Mouse (Mus musculus) heart, postnatal 0 days (tissue): Measurements from ENCODE around the gene Gm28041. TPM values are rescaled to one million over a fixed set of nuclear protein-coding genes. Genes with fewer than 3 reads are reported as not detected.
A peak's percentile ranks its signal among the peaks of the same experiment; 100 is the strongest.
"Not testable (repeated sequence)": the region's sequence is repeated elsewhere in the genome, so short reads cannot be mapped to it uniquely, and the experiment has no call there.

Experiments
- ATAC-seq: fragments of 200-750 bp; cut with Nextera tagmentation; 2 replicates; pipeline ENCODE4 v1.8.0; 2017; ENCODE audit warnings: low read depth, moderate number of reproducible peaks, moderate library complexity; ENCODE audit not compliant: insufficient read depth
- DNase-seq: peaks from one replicate; pipeline ENCODE4 v3.0.0-alpha.2; 2016; ENCODE audit warnings: low spot score
- H3K27ac ChIP-seq: fragments of 300-500 bp; sonication (generic); 2 replicates; pipeline ENCODE4 v1.5.1; 2014; ENCODE audit warnings: low read depth, mild to moderate bottlenecking
- H3K27me3 ChIP-seq: fragments of 300-500 bp; sonication (generic); 2 replicates; pipeline ENCODE4 v1.6.1; 2014; ENCODE audit warnings: low read length, mixed read lengths; ENCODE audit not compliant: control insufficient read depth, insufficient read depth
- H3K36me3 ChIP-seq: fragments of 300-500 bp; sonication (generic); replicated peaks from 2 replicates; pipeline ENCODE4 v1.6.1; 2014; ENCODE audit warnings: low read length, mixed read lengths; ENCODE audit not compliant: control insufficient read depth, insufficient read depth
- H3K4me1 ChIP-seq: fragments of 300-500 bp; sonication (generic); 2 replicates; pipeline ENCODE4 v1.6.1; 2014; ENCODE audit warnings: antibody characterized with exemption; ENCODE audit not compliant: control insufficient read depth, insufficient read depth
- H3K4me2 ChIP-seq: fragments of 300-500 bp; sonication (generic); 2 replicates; pipeline ENCODE4 v1.6.1; 2014; ENCODE audit warnings: low read depth, mild to moderate bottlenecking, low read length, moderate library complexity
- H3K4me3 ChIP-seq: fragments of 300-500 bp; sonication (generic); 2 replicates; pipeline ENCODE4 v1.5.1; 2014; ENCODE audit warnings: low read depth, low read length
- H3K9ac ChIP-seq: fragments of 300-500 bp; sonication (generic); replicated peaks from 2 replicates; pipeline ENCODE4 v1.6.1; 2014; ENCODE audit warnings: low read depth, low read length, mixed read lengths
- H3K9me3 ChIP-seq: fragments of 300-500 bp; sonication (generic); replicated peaks from 2 replicates; pipeline ENCODE4 v1.6.1; 2016; ENCODE audit warnings: low read length; ENCODE audit not compliant: control insufficient read depth
- CTCF ChIP-seq: IDR thresholded peaks from 2 replicates; pipeline ENCODE4 v1.5.1; 2016; ENCODE audit warnings: antibody characterized with exemption, control low read depth, low read depth
- EP300 ChIP-seq: IDR thresholded peaks from 2 replicates; pipeline ENCODE4 v1.6.1; 2016; ENCODE audit warnings: antibody characterized with exemption, low read depth
- WGBS: fragments of 180-500 bp; shearing (Covaris S2); extraction: QIAGEN DNeasy Blood & Tissue Kit; methylation state at CpG from one replicate; pipeline ENCODE4 v1.1.7; 2014; 5-methylcytosine and 5-hydroxymethylcytosine counted together
- polyA plus RNA-seq: library from polyadenylated mRNA; unstranded; fragments of >200 nt; fragmentation: Nextera tagmentation; extraction: Ambion mirVana; gene quantifications from 2 replicates; pipeline ENCODE4 v1.2.1, GENCODE M21; 2015
- total RNA-seq: library from RNA; depleted of rRNA; stranded (reverse); fragments of >200 nt; gene quantifications from 2 replicates; pipeline ENCODE4 v1.2.3, GENCODE M21; 2014; ENCODE audit warnings: low replicate concordance

Gm28041 gene
- total and polyA plus RNA-seq, 2 experiments from 2014 or later, result 0.57 TPM; not detected in 1

DNA sequence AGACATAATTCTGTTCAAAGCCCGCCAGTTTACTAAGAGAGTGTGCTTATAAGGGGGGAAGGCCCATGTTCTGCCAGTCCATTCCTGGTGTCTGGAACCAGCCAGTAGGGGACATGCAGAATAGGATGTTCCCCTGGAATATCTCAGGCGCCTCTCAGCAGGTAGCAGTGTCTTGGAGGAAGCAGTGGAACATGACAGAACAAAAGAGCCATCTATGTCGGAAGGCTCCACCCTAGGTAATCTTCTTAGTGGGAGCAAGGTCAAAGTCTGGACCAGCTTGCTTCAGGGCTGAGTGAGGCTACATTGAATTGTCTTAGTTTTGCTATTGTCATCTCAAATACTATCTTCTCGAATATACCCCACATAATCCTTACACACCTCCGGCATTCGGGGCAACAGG, 40.2 kb upstream of the Gm28041 start:
- no peak overlapping the region for H3K27ac ChIP-seq
- no peaks in the 10 kb centered on the region for H3K36me3 ChIP-seq
- H3K4me2 ChIP-seq, result no peak overlapping the region
- DNase-seq (no peak), ATAC-seq (no peak)
- no peak overlapping the region for H3K4me3 ChIP-seq
- H3K4me1 ChIP-seq, result peaks cover 1% of the 10 kb centered on the region; the same call in 1 of the 2 replicates
- no peak for TF ChIP-seq EP300
- TF ChIP-seq CTCF, result no peak
- WGBS, result 81% methylated on average over 6 of the region's 6 CpGs
- H3K9me3 ChIP-seq, result no peaks in the 10 kb centered on the region
- no peaks in the 10 kb centered on the region for H3K27me3 ChIP-seq
- H3K9ac ChIP-seq, result no peak overlapping the region

DNA sequence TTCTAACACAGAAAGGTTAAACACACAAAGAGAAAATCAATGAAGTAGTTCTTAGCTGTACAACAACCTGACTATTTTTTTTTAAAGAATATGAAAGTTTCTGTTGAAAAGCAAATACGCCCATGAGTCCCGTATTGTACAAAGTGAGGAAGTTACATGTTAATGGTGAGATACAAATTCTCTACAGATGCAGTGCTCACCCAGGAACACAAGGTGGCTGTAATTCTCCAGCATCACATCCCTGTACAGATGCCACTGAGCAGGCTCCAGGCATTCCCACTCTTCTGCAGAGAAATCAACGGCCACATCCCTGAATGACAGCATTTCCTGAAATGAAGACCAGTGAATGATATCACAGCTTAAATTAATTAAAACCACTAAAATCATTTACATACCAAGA, 38.1 kb upstream of the Gm28041 start:
- not testable (repeated sequence) for H3K9ac ChIP-seq, H3K4me3 ChIP-seq, H3K4me1 ChIP-seq, H3K4me2 ChIP-seq, ATAC-seq, DNase-seq, H3K36me3 ChIP-seq, H3K9me3 ChIP-seq, H3K27ac ChIP-seq, H3K27me3 ChIP-seq
- peak; percentile 30; the same call in 1 of the 2 replicates for TF ChIP-seq CTCF
- 55% methylated on average over 3 of the region's 3 CpGs for WGBS

DNA sequence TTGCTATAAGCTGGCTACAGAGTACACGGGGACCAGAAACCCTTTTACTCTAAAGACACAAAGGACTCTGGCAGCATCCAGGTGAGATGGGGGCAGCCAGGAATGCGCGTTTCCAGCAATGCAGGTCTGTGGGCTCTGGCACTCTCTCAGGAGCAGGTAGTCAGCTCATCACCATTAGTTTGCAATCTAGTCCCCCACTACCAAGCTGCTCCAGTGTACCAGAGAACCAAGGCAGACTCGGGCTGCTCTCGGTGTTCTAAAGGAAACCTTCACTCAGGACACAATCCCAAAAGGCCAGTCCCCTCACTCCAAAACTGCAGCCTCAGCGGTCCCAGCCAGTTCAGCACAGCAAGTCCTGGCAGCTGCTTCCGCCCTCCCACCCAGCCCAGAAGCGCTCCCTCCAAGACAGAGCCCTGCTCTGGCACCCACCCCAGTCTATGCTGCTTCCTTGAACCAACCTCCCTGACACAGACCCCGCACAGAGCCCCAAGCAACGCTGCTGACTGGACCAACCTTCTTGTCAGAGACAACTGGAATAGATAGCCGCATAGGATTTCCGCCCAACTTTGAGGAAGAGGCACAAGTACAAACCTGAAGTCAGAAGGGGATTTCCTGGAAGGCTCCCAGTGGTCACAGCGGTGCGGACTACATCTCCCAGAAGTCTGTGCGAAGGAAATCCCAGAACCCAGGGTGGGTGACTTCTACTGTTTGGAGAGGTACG, 23.8 kb upstream of the Gm28041 start, which contains the start of gene Zfp429:
Gene Zfp429 (minus strand): TSS at position 637 of the 721 bp plus-strand sequence.
- peak within 1 kb of the TSS; percentile 65 for H3K4me2 ChIP-seq
- not testable (repeated sequence) for H3K9me3 ChIP-seq, H3K36me3 ChIP-seq, H3K27me3 ChIP-seq, H3K4me1 ChIP-seq
- DNase-seq, result peak; percentile 69
- ATAC-seq, result peak; percentile 89
- peak within 1 kb of the TSS; percentile 50; the same call in 1 of the 2 replicates for H3K9ac ChIP-seq
- H3K4me3 ChIP-seq, result peak within 1 kb of the TSS; percentile 79
- H3K27ac ChIP-seq, result peak within 1 kb of the TSS; percentile 59
- WGBS, result 4% methylated on average over 14 of the region's 16 CpGs

DNA sequence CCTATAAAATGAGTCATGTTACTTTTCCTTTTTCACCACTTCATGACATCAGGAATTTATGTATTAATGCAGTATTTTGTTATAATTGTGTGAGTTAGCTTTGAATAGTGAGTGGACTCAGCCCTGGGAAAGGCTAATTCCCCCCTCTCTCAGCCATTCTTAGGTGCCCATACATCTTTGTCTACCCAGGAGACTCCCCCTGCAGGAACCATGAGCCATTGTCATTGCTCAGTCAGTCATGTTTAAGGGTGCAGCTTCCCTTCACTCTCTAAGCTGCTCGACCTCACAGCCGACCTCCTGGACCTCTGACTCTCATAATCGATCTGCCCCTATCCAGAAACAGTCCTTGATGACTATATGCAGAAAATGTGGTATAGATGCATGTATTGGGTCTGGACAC, 722 bp upstream of the Gm28041 start:
- not testable (repeated sequence) for ATAC-seq, H3K27me3 ChIP-seq, H3K9me3 ChIP-seq, H3K4me2 ChIP-seq, DNase-seq, H3K4me3 ChIP-seq, H3K4me1 ChIP-seq, H3K36me3 ChIP-seq, H3K9ac ChIP-seq, H3K27ac ChIP-seq
- 72% methylated on average over 3 of the region's 3 CpGs for WGBS

DNA sequence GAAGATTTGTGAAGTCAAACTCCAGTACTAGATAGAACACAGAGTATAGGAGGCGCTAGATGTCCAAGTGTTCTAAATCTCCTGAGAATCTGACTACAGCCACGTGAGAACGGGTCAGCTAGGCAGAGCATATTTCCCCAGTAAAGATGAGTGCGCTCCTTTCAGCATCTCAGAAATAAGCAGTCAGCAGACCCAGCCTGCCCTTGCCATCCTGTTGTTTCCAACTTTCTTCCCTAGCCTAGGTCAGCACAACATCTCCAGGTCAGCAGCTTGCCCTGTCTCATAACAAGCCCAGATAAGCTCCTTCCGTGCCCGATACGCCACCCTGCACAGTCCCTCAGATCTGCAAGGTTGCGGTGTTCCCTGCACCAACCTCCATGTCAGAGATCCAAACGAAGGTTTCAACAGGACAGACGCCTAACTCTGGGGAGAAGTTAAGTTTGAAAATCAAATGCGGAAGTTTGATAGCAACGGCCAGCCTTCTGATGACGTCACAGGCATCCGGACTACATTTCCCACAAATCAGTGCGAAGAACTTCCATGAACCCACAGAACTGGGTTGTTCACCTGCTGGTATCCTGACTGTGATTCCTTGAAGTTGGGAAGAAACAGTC, 15.3 kb downstream of the Gm28041 start, which contains the start of the genes Gm28044 and Zfp953:
Gene Gm28044 (minus strand): TSS at position 406 of the 614 bp plus-strand sequence.
Gene Zfp953 (minus strand): TSS at position 475 of the 614 bp plus-strand sequence.
- DNase-seq (peak; percentile 92), ATAC-seq (peak; percentile 89)
- peak within 1 kb of the TSS; percentile 83 for H3K4me2 ChIP-seq
- H3K4me3 ChIP-seq, result peak within 1 kb of the TSS; percentile 71
- peak within 1 kb of the TSS; percentile 73 for H3K27ac ChIP-seq
- TF ChIP-seq EP300 (no peak), CTCF (peak; percentile 28)
- WGBS, result under 1% methylated on average over 15 of the region's 15 CpGs
- no peaks in the 10 kb centered on the region for H3K27me3 ChIP-seq
- H3K9me3 ChIP-seq, result no peaks in the 10 kb centered on the region
- H3K9ac ChIP-seq, result peak within 1 kb of the TSS; percentile 72
- H3K4me1 ChIP-seq, result 0 out of 2 replicates have a peak, but pooled peaks cover 5% of the 10 kb centered on the region
- no peaks in the 10 kb centered on the region for H3K36me3 ChIP-seq
